Mouse (Mus musculus): Measurements from ENCODE around the gene Ccnb1ip1. TPM values are rescaled to one million over a fixed set of nuclear protein-coding genes. Genes with fewer than 3 reads are reported as not detected.

Gene Ccnb1ip1
- polyA plus RNA-seq (2021; fragmentation: Nextera tagmentation) = not detected in 2 replicates
- long read RNA-seq, experiment 1 = 0 reads
- long read RNA-seq, experiment 2 = 0 reads

DNA sequence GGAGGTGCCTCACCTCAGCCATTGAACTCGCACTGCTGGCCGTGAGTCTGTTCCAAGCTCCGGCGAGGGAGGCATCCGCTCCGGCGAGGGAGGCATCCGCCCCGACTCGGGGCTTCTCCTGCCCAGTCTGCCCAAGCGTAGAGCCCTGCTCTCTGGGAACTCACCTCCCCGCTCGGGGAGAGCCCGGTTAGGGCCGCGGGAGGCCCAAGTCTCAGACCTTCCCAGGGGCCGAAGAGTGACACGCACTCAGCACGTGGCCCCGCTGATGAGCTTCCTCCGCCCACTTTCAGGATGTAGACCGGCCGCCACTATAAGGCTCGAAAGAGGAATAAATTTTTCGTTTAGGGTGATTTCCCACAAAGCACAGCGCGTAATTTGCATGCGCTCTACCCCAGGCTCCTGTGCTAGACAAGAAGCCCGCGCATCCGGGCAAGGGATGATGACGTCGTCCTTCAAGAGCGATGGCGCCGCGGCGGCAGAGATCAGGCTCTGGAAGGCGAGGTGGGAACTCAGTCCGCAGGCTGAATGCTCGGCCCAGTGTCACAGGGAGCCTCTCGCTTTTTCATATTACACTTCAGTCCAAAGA, at the start of gene Ccnb1ip1, which contains the start of gene Parp2:
Ccnb1ip1 (minus strand) TSS at position 246 of the 586 bp plus-strand sequence.
Parp2 (plus strand) TSS at position 355 of the 586 bp plus-strand sequence.

DNA sequence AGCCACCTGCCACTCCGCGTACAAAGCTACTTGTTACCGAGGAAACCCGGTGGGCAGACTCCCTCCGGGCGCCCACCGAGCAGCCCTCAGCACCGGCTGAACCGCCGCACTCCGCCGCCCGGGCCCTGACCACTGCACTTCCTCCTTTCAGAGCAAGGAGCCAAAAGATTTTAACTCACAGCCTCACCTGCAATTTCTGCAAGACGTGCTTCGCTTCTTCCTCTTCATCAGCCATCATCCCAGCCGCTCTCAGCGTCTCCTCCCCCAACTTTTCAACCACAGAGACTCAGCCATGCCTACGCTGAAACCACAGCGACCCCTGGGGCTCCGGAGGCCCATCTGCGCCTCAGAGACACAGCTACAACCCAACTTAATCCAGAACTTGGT, 22.3 kb downstream of the Ccnb1ip1 start, which contains the start of gene Ttc5:
Ttc5 (minus strand) TSS at position 269 of the 387 bp plus-strand sequence.

DNA sequence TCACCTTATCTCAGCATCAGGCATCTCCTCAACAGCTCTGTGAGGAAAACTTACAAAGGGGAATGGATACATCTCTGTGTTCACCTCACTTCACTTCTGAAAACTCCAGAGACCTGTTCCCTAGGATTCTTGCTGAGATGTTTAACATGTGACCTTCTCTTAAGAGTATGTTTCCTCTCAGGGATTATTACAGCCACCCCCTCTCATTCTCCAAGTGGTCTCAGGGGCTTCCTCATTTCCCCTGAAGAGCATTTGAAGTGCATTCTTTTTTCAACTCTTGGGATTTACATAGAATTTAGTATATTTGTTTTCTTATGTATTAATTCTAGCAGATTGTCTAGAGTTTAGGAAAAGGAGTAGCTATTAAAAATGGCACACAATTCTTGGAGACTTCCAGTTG, 62.5 kb downstream of the Ccnb1ip1 start, which contains the start of gene Olfr749:
Olfr749 (minus strand) TSS at position 101 of the 400 bp plus-strand sequence.

Other genes with a start within 250 kb of the Ccnb1ip1 start
- gene Olfr744, start 192.9 kb downstream of the Ccnb1ip1 start, polyA plus RNA-seq (2021; fragmentation: Nextera tagmentation) = not detected in 2 replicates
- gene Olfr745, start 168.3 kb downstream of the Ccnb1ip1 start, polyA plus RNA-seq (2021; fragmentation: Nextera tagmentation) = not detected in 2 replicates
- gene Olfr746, start 160.6 kb downstream of the Ccnb1ip1 start, polyA plus RNA-seq (2021; fragmentation: Nextera tagmentation) = not detected in 2 replicates
- not detected in 2 replicates for gene Olfr747, start 114.5 kb downstream of the Ccnb1ip1 start, polyA plus RNA-seq (2021; fragmentation: Nextera tagmentation)
- gene Olfr748, start 100.4 kb downstream of the Ccnb1ip1 start, polyA plus RNA-seq (2021; fragmentation: Nextera tagmentation) = not detected in 2 replicates
- not detected in 2 replicates for gene Olfr749, start 62.6 kb downstream of the Ccnb1ip1 start, polyA plus RNA-seq (2021; fragmentation: Nextera tagmentation)
- gene Ttc5, start 22.2 kb downstream of the Ccnb1ip1 start, polyA plus RNA-seq (2021; fragmentation: Nextera tagmentation) = 45.5 and 53.6 TPM in 2 replicates
- gene Parp2, start 109 bp upstream of the Ccnb1ip1 start, polyA plus RNA-seq (2021; fragmentation: Nextera tagmentation) = 20.4 and 20.8 TPM in 2 replicates
- gene Tep1, start 62.8 kb upstream of the Ccnb1ip1 start, polyA plus RNA-seq (2021; fragmentation: Nextera tagmentation) = 1.5 and 2.0 TPM in 2 replicates
- 0.61 and 0.65 TPM in 2 replicates for gene Klhl33, start 89.8 kb upstream of the Ccnb1ip1 start, polyA plus RNA-seq (2021; fragmentation: Nextera tagmentation)
- gene Osgep, start 117.2 kb upstream of the Ccnb1ip1 start, polyA plus RNA-seq (2021; fragmentation: Nextera tagmentation) = 58.6 and 80.7 TPM in 2 replicates
- 69.3 and 83.9 TPM in 2 replicates for gene Apex1, start 117.2 kb upstream of the Ccnb1ip1 start, polyA plus RNA-seq (2021; fragmentation: Nextera tagmentation)
- 42.9 and 88.9 TPM in 2 replicates for gene Pip4p1, start 123.1 kb upstream of the Ccnb1ip1 start, polyA plus RNA-seq (2021; fragmentation: Nextera tagmentation)
- gene Pnp, start 123.3 kb upstream of the Ccnb1ip1 start, polyA plus RNA-seq (2021; fragmentation: Nextera tagmentation) = 7.8 and 10.7 TPM in 2 replicates
- gene Gm49342, start 136.8 kb upstream of the Ccnb1ip1 start, polyA plus RNA-seq (2021; fragmentation: Nextera tagmentation) = not detected in 2 replicates
- gene Pnp2, start 148.3 kb upstream of the Ccnb1ip1 start, polyA plus RNA-seq (2021; fragmentation: Nextera tagmentation) = 1.5 and 2.1 TPM in 2 replicates
- 0.09 and 0.13 TPM in 2 replicates for gene Rnase10, start 200.0 kb upstream of the Ccnb1ip1 start, polyA plus RNA-seq (2021; fragmentation: Nextera tagmentation)
- gene Rnase9, start 234.1 kb upstream of the Ccnb1ip1 start, polyA plus RNA-seq (2021; fragmentation: Nextera tagmentation) = not detected in 2 replicates
- gene Rnase11, start 242.4 kb upstream of the Ccnb1ip1 start, polyA plus RNA-seq (2021; fragmentation: Nextera tagmentation) = not detected in 2 replicates
- not detected in 2 replicates for gene Rnase12, start 249.9 kb upstream of the Ccnb1ip1 start, polyA plus RNA-seq (2021; fragmentation: Nextera tagmentation)

Measured in left cerebral cortex, adult 6 months (tissue).